Mouse (Mus musculus) layer of hippocampus, adult 2 months (tissue): ENCODE measurements at regions not wholly inside any gene's neighbourhood (a gene's known extent, or its start where the extent isn't known, plus 50 kb on each side); places are given as distances from the start of the nearest gene placed in this dataset.

Experiments used
- DNase-seq, 2 experiments: peaks; one replicate each; pipeline ENCODE4 v3.0.0; 2022; ENCODE audit warnings: low spot score in 2 of 2
- H3K27ac ChIP-seq: fragments of 200-600 bp; 2 replicates; pipeline ENCODE4 v1.8.1; 2022
- H3K4me3 ChIP-seq: fragments of 200-600 bp; 2 replicates; pipeline ENCODE4 v1.8.1; 2022; ENCODE audit warnings: mild to moderate bottlenecking
- CTCF ChIP-seq: fragments of 200-600 bp; conservative IDR thresholded peaks from 2 replicates; pipeline ENCODE4 v1.8.1; 2022; ENCODE audit warnings: antibody characterized with exemption, mild to moderate bottlenecking, moderate library complexity

- no peak for DNase-seq
- no peak overlapping the region for H3K4me3 ChIP-seq
- no peak for TF ChIP-seq CTCF
- no peak overlapping the region for H3K27ac ChIP-seq
Observed at GRCm38 (mm10) chr6:127207308-127207707, 55.3 kb upstream of the Ccnd2 start.

DNA sequence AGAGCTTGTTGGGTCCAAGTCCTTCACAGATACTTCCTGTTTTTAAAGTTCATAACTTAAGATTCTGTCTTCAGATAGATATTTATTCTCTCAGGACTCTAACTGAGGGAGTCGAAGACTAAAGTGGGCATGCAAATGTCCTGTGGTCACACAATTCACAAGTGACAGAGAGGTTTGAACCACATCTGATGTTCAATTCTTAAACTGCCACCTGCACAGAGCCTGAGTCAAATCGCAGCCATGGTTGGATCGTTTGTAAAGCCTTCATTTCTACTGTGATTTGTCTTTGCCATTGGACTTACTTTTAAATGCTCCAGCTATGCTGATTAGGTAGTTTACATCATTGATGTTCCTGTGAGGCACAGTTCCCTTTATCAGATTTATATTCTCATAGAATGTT lies 61.4 kb upstream of the Ccnd2 start:
- no peak for DNase-seq
- TF ChIP-seq CTCF, result no peak
- Histone ChIP-seq H3K4me3 (no peak overlapping the region), H3K27ac (no peak overlapping the region)

GRCm38 (mm10) chr6:127215915-127216314 lies 63.9 kb upstream of the Ccnd2 start:
- TF ChIP-seq CTCF, result no peak
- no peak overlapping the region for H3K4me3 ChIP-seq
- DNase-seq, result no peak
- H3K27ac ChIP-seq, result no peak overlapping the region

- no peak overlapping the region for H3K4me3 ChIP-seq
Observed at GRCm38 (mm10) chr6:127218634-127219445, 66.8 kb upstream of the Ccnd2 start.

DNA sequence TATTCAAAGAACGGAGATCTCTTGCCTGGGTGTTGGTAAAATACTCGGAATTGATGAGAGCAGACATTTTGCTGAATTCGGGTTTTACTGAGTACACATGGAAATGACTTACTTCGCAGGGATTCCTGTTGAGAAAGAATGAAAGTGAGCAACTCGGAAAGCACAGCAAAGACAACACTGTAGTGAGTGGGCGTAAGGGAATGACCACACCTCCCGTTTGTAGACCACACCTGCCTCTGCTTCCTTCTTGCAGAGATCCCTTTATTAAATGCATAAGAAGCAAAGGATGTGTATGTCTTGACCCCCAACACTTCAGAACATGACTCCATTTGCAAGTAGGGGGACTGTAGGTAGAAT lies 67.4 kb upstream of the Ccnd2 start:
- Histone ChIP-seq H3K4me3 (no peak overlapping the region), H3K27ac (no peak overlapping the region)
- DNase-seq, result no peak
- TF ChIP-seq CTCF, result no peak

More at GRCm38 (mm10) chr6:127218634-127219445, 66.8 kb upstream of the Ccnd2 start:
- no peak for DNase-seq
- TF ChIP-seq CTCF, result no peak
- no peak overlapping the region for H3K27ac ChIP-seq

DNA sequence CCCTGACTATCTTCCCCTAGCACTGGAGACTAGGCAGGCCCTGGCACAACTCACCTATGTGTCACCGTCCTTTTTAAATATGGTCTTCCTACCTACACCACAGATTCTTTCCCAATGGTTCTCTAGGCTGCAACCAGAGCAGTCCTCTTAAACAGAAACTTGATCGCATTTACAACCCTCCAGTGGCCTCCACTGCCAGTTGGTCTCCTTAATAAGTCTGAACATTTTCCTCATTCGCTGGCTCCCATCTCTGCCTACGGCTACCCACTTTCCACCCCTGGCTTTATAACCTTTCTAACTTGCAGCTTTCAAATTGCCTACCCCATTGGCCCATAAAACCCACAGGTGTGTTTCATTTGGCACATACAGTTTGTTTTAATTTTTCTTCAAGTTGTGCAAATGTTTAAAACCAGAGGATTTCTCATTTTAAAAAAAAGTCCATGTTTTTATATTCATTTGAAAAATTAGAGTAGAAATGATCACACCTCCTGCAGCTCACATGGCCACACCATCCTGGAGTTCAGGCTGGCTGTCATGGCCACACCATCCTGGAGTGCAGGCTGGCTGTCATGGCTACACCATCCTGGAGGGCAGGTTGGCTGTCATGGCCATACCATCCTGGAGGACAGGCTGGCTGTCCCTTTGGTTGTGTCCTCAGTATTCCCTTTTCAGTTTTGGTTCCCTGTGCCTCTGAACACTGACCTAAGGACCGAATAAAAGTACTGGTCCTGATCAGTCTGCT lies 74.4 kb upstream of the Ccnd2 start:
- H3K4me3 ChIP-seq, result no peak overlapping the region
- H3K27ac ChIP-seq, result no peak overlapping the region
- DNase-seq, result no peak
- no peak for TF ChIP-seq CTCF

GRCm38 (mm10) chr6:127236510-127237109 lies 84.6 kb upstream of the Ccnd2 start:
- TF ChIP-seq CTCF, result no peak
- no peak for DNase-seq
- Histone ChIP-seq H3K27ac (no peak overlapping the region), H3K4me3 (no peak overlapping the region)

DNA sequence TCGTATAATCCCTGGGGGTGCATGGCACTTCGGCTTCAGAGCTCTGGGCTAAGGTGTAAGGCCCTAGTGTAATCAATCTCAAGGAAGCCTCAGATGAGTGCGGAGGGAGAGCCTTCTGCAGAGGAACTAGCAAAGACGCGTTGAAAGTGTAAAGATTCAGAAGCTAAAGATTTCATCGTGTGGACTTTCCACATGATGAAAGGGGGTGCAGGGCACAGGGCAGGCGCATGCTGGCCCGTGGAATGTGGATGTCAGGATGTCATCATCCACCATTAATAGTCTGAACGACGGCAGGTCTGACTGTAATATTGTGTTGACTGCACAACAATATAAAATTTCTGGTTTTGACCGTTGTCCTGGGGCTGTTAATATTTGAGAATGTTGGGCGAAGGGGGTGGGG lies 85.2 kb upstream of the Ccnd2 start:
- H3K27ac ChIP-seq, result no peak overlapping the region
- no peak for DNase-seq
- no peak for TF ChIP-seq CTCF
- no peak overlapping the region for H3K4me3 ChIP-seq

- no peak for DNase-seq
- no peak for TF ChIP-seq CTCF
- H3K4me3 ChIP-seq, result no peak overlapping the region
- H3K27ac ChIP-seq, result no peak overlapping the region
Observed at GRCm38 (mm10) chr6:127239529-127240471, 87.8 kb upstream of the Ccnd2 start.

DNA sequence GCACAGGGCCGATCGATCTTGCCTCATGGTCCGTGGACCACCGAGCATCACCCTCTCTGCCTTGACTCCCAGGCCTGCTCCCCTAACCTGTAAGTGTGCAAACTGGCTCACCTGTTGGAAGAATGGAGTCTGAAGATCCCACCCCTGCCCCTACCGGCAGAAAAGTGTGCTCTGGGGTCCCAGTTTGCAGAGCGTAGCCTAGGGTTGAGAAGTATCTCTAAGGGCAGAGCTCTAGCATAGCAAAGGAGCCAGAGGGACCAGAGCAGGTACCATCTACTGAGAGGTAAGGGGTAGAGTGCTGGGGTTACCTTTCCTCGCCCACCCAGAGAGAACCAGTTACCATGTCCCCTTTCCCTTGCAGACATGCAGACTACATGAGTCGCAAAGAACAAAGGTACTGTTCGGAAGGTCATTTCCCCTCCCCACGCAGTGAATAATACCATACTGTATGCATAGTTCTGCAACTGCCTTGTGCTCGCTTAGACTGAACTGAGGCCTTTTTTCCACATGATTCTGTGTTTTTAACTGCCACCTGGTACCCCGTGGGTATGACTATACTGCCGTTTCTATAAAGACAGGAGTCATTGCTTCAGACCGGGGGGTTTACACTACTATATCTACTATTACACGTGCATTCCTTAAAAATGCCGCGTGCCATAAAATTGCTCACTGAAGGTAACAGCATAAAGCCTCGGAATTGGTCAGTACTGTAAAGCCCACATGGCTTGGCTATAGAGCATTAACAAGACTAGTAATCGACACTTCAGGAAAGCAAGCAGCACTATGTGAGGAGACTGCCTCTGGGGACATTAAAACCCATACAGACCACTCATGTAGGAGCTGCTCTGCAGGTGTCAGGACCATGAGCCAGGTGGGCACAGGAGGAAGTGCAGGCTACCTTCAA lies 88.7 kb upstream of the Ccnd2 start:
- TF ChIP-seq CTCF, result no peak
- no peak for DNase-seq
- Histone ChIP-seq H3K4me3 (no peak overlapping the region), H3K27ac (no peak overlapping the region)

DNA sequence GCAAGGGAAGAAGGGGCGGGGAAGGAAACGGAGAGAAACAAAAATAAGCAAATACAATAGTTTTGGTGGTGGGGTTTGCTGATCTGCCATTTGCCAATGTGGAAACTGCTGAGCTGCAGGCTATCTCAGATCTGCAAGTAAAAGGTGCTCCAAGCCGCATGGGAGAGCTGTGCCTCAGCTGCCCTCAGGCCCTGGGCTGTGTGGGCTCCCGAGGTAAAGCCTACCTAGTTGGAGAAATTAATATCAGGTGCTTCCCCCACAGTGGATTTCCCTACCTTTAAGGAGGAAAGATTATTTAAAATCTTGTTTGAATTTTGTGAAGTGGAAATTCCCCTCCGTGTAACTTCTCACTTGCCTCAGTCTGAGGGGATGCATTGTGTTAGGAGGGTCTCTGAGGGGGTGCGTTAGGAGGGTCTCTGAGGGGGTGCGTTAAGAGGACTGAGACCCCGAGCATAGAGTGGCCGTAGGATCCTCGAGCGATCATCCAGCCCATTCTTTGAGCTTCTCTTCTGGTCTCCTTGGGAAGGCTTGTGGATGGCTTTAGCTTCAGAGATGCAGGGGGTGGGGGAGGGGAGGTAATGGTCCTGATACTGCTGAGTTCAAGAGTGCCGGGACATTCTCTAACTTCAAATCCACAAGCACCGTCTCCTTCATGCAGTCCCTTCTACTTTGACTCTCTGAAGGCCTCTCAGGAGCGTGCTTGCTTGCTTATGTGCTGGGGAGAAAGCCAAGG lies 89.9 kb upstream of the Ccnd2 start:
- no peak for TF ChIP-seq CTCF
- H3K4me3 ChIP-seq, result no peak overlapping the region
- DNase-seq, result no peak

More for the DNA sequence above, 89.9 kb upstream of the Ccnd2 start:
- no peak overlapping the region for H3K27ac ChIP-seq
